ENCODE assay signal across 15 mouse cellular contexts in the genomic region with DNA sequence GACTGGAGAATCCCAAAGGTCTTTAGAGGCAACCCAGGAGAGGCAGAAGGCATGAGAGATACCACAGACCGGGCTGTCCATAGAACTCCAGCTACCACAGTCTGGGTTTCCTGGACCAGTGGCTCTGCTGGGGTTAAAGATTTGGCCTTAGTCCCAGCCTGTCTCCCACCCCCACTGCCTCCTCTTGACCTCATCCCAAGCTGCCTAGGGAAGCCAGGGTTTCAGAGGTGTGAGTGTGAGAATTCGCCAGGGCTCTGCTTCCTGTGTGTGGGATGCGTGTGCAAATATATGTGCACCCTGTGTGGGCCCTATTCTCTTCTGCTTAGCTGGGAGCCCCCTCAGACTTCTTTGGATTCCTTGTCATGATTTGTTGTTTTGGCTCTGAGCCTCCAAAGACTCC.
"Had no signal": no experiment of that assay in that cellular context is flagged by ENCODE, and none has a peak within 500 bp of the region (broad histone marks: within the 10 kb centered on the region; RNA-seq: fewer than 3 reads in every experiment).

No protein-coding gene starts in this region.

- H3K9ac ChIP-seq: intestine, embryonic 15.5 days; limb, embryonic 12.5 days; limb, embryonic 15.5 days; liver, embryonic 14.5 days; liver, postnatal 0 days; midbrain, embryonic 13.5 days; neural tube, embryonic 13.5 days had no signal

- H3K4me2 ChIP-seq: intestine, embryonic 15.5 days; limb, embryonic 12.5 days; limb, embryonic 15.5 days; liver, embryonic 11.5 days; midbrain, embryonic 13.5 days; neural tube, embryonic 13.5 days had no signal

- H3K4me1 ChIP-seq: limb, embryonic 12.5 days had no signal

- H3K9me3 ChIP-seq: intestine, embryonic 15.5 days; limb, embryonic 12.5 days; limb, embryonic 15.5 days; midbrain, embryonic 13.5 days; neural tube, embryonic 13.5 days had no signal

- ATAC-seq: intestine, embryonic 15.5 days; liver, postnatal 0 days; midbrain, embryonic 13.5 days; midbrain, embryonic 16.5 days had no signal

- H3K27ac ChIP-seq: intestine, embryonic 15.5 days; limb, embryonic 12.5 days; limb, embryonic 15.5 days; liver, embryonic 14.5 days; midbrain, embryonic 13.5 days; neural tube, embryonic 13.5 days; stomach, postnatal 0 days had no signal

- H3K36me3 ChIP-seq: intestine, embryonic 15.5 days; limb, embryonic 12.5 days; limb, embryonic 15.5 days; midbrain, embryonic 13.5 days; neural tube, embryonic 13.5 days had no signal

- H3K4me3 ChIP-seq: intestine, embryonic 15.5 days; limb, embryonic 12.5 days; limb, embryonic 15.5 days; midbrain, embryonic 13.5 days; myocyte; neural tube, embryonic 13.5 days had no signal

- DNase-seq: left cerebral cortex, postnatal 4 days; liver, postnatal 0 days; thymus, adult 2 months; thymus, postnatal 14 days; thymus, postnatal 4 days had no signal
